Mouse (Mus musculus) ES-E14 (cell line): ENCODE measurements at regions not wholly inside any gene's neighbourhood (a gene's known extent, or its start where the extent isn't known, plus 50 kb on each side); places are given as distances from the start of the nearest gene placed in this dataset.

ENCODE experiments used
- DNase-seq: peaks from one replicate; pipeline ENCODE4 v3.0.0-alpha.2; 2013; ENCODE audit warnings: low read depth, low spot score
- H3K27ac ChIP-seq: 2 replicates; pipeline ENCODE4 v1.5.1; 2012; ENCODE audit warnings: low read depth, mild to moderate bottlenecking, low read length, moderate library complexity, mixed read lengths; ENCODE audit not compliant: poor library complexity, insufficient read depth, severe bottlenecking
- H3K36me3 ChIP-seq: 2 replicates; pipeline ENCODE4 v1.6.1; 2012; ENCODE audit warnings: mild to moderate bottlenecking, low read length, moderate library complexity, mixed read lengths; ENCODE audit not compliant: control insufficient read depth, poor library complexity, insufficient read depth, severe bottlenecking
- H3K4me1 ChIP-seq, 2 experiments: fragments of 150-350 bp in 1 of 2; sonication (generic) in 1 of 2; 2 replicates each; pipeline ENCODE4 v1.6.1; 2012; ENCODE audit warnings: low read length in 2 of 2, mild to moderate bottlenecking in 1 of 2, mixed read lengths in 1 of 2; ENCODE audit not compliant: control insufficient read depth in 2 of 2, insufficient read depth in 2 of 2, poor library complexity in 1 of 2
- H3K4me3 ChIP-seq, 2 experiments: fragments of 150-350 bp in 1 of 2; sonication (generic) in 1 of 2; 2 replicates each; pipeline ENCODE4 v1.5.1; 2012; ENCODE audit warnings: low read length in 2 of 2, low read depth in 1 of 2, mild to moderate bottlenecking in 1 of 2, mixed read lengths in 1 of 2; ENCODE audit not compliant: insufficient read depth in 1 of 2, poor library complexity in 1 of 2, severe bottlenecking in 1 of 2
- H3K9ac ChIP-seq: 2 replicates; pipeline ENCODE4 v1.6.1; 2012; ENCODE audit warnings: low read depth, mild to moderate bottlenecking, low read length, mixed read lengths; ENCODE audit not compliant: poor library complexity, insufficient read depth, severe bottlenecking
- H3K9me3 ChIP-seq: fragments of 150-350 bp; sonication (generic); 2 replicates; pipeline ENCODE4 v1.6.1; 2012; ENCODE audit warnings: low read depth, mild to moderate bottlenecking, low read length; ENCODE audit not compliant: control insufficient read depth, insufficient read depth
- CHD2 ChIP-seq: IDR thresholded peaks from 2 replicates; pipeline ENCODE4 v1.6.1; 2014; ENCODE audit warnings: mild to moderate bottlenecking, low read depth, low read length, inconsistent platforms
- HCFC1 ChIP-seq: IDR thresholded peaks from 2 replicates; pipeline ENCODE4 v1.6.1; 2012; ENCODE audit warnings: low read length, inconsistent platforms, borderline replicate concordance; ENCODE audit not compliant: insufficient read depth
- MAFK ChIP-seq: IDR thresholded peaks from 2 replicates; pipeline ENCODE4 v1.6.1; 2014; ENCODE audit warnings: mild to moderate bottlenecking, low read depth, low read length, inconsistent platforms; ENCODE audit not compliant: insufficient read depth
- ZC3H11A ChIP-seq: IDR thresholded peaks from 2 replicates; pipeline ENCODE4 v1.6.1; 2012; ENCODE audit warnings: low read depth, mild to moderate bottlenecking, inconsistent platforms, low read length, borderline replicate concordance
- ZNF384 ChIP-seq: IDR thresholded peaks from 2 replicates; pipeline ENCODE4 v1.6.1; 2012; ENCODE audit warnings: low read depth, low read length, inconsistent platforms
- in situ Hi-C, 2 experiments: fragments of 600-800 bp; cut with MboI; formaldehyde crosslinking; loops; one replicate each; pipeline ENCODE4 v1.15.1; 2025; ENCODE audit warnings: low sequenced_read_pairs in 2 of 2, inconsistent platforms in 1 of 2; ENCODE audit not compliant: unreplicated experiment in 2 of 2

GRCm38 (mm10) chr11:56195316-56195715 lies 154.5 kb upstream of the Nmur2 start:
- Histone ChIP-seq H3K9ac (no peak overlapping the region), H3K36me3 (no peaks in the 10 kb centered on the region), H3K27ac (no peak overlapping the region), H3K9me3 (no peaks in the 10 kb centered on the region), H3K4me3 (no peak overlapping the region), H3K4me1 (no peaks in the 10 kb centered on the region)
- in situ Hi-C loops: no loop called here
- no peak for TF ChIP-seq MAFK
- no peak for TF ChIP-seq ZC3H11A
- TF ChIP-seq ZNF384: no peak
- no peak for TF ChIP-seq CHD2
- no peak for TF ChIP-seq HCFC1
- DNase-seq: no peak

GRCm38 (mm10) chr11:56193426-56193825 lies 152.6 kb upstream of the Nmur2 start:
- H3K9me3 ChIP-seq: no peaks in the 10 kb centered on the region
- no peak overlapping the region for H3K9ac ChIP-seq
- no peaks in the 10 kb centered on the region for H3K4me1 ChIP-seq
- no peaks in the 10 kb centered on the region for H3K36me3 ChIP-seq
- no peak overlapping the region for H3K4me3 ChIP-seq
- DNase-seq: no peak
- in situ Hi-C loops: no loop called here
- TF ChIP-seq ZNF384 (no peak), HCFC1 (no peak), ZC3H11A (no peak), MAFK (no peak), CHD2 (no peak)
- no peak overlapping the region for H3K27ac ChIP-seq

GRCm38 (mm10) chr11:56173895-56174294 lies 133.1 kb upstream of the Nmur2 start:
- TF ChIP-seq ZC3H11A (no peak), ZNF384 (no peak), CHD2 (no peak), HCFC1 (no peak), MAFK (no peak)
- no peaks in the 10 kb centered on the region for H3K4me1 ChIP-seq

GRCm38 (mm10) chr11:56173246-56173645 lies 132.4 kb upstream of the Nmur2 start:
- in situ Hi-C loops: no loop called here
- no peak overlapping the region for H3K27ac ChIP-seq
- no peak overlapping the region for H3K9ac ChIP-seq
- H3K36me3 ChIP-seq: no peaks in the 10 kb centered on the region
- H3K4me1 ChIP-seq: no peaks in the 10 kb centered on the region
- no peaks in the 10 kb centered on the region for H3K9me3 ChIP-seq
- TF ChIP-seq MAFK: no peak
- no peak for TF ChIP-seq ZC3H11A
- TF ChIP-seq CHD2: no peak
- TF ChIP-seq HCFC1: no peak
- no peak overlapping the region for H3K4me3 ChIP-seq
- DNase-seq: no peak

More at GRCm38 (mm10) chr11:56173895-56174294, 133.1 kb upstream of the Nmur2 start:
- Histone ChIP-seq H3K4me3 (no peak overlapping the region), H3K9ac (no peak overlapping the region), H3K36me3 (no peaks in the 10 kb centered on the region), H3K9me3 (no peaks in the 10 kb centered on the region), H3K27ac (no peak overlapping the region)
- no peak for DNase-seq
- in situ Hi-C loops: no loop called here

GRCm38 (mm10) chr11:56169576-56169975 lies 128.8 kb upstream of the Nmur2 start:
- no peaks in the 10 kb centered on the region for H3K9me3 ChIP-seq
- no peak overlapping the region for H3K27ac ChIP-seq
- H3K36me3 ChIP-seq: no peaks in the 10 kb centered on the region
- no peak for TF ChIP-seq ZC3H11A
- no peak for DNase-seq
- in situ Hi-C loops: no loop called here
- H3K4me3 ChIP-seq: no peak overlapping the region
- no peak overlapping the region for H3K9ac ChIP-seq
- no peaks in the 10 kb centered on the region; a peak in 1 of 4 replicates for H3K4me1 ChIP-seq
